Comparison of ENCODE assay signal across 11 mouse cellular contexts in the genomic region with DNA sequence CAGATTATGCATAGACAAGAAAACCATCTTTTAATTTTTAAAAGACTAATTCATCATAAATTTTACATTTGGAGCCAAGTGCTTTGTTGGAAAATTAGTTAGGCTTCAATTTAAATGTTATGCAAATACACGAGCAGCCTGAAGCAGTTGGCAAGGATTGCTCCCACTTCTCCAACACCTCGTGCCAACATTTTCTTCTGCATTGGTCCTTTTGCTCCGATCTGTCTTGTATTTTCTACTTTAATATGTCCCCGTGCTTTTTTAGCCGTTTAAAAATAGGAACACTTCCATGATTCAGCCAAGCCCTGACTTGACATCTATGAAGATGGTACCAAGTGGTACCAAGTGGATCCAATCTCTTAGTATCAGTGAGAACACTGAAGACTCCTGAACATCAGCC. TPM values are rescaled to one million over a fixed set of nuclear protein-coding genes. Genes with fewer than 3 reads are reported as not detected.
DNase-seq lines count a peak whose midpoint lies in the region; ATAC-seq and TF ChIP-seq lines count a peak whose summit lies in the region.
"Had no signal": no experiment of that assay in that cellular context is flagged by ENCODE, and none has a peak within 500 bp of the region (broad histone marks: within the 10 kb centered on the region; RNA-seq: fewer than 3 reads in every experiment).

No protein-coding gene starts in this region.

- ATAC-seq in hindbrain, embryonic 12.5 days (ENCODE audit: low FRiP score): peak; percentile 29; the same call in 1 of the 2 replicates
- ATAC-seq in hindbrain, embryonic 11.5 days (ENCODE audit: low FRiP score): no peak
- ATAC-seq in inflammation-experienced regulatory T-cells, adult 6 months: no peak
- no peak for ATAC-seq in intestine, postnatal 0 days

- H3K27me3 ChIP-seq in hindbrain, embryonic 12.5 days: no peaks in the 10 kb centered on the region
- H3K27me3 ChIP-seq in hindbrain, embryonic 11.5 days (ENCODE audit: control insufficient read depth, insufficient read depth, low read length): 0 out of 2 replicates have a peak, but pooled peaks cover 2% of the 10 kb centered on the region
- H3K27me3 ChIP-seq in intestine, postnatal 0 days (replicated peaks; ENCODE audit: control insufficient read depth, insufficient read depth, low read length): no peaks in the 10 kb centered on the region
- no peaks in the 10 kb centered on the region for H3K27me3 ChIP-seq in cerebellum, adult 2 months (ENCODE audit: control insufficient read depth, insufficient read depth, low read length)

- peaks cover 15% of the 10 kb centered on the region for H3K4me1 ChIP-seq in hindbrain, embryonic 12.5 days
- H3K4me1 ChIP-seq in hindbrain, embryonic 11.5 days (replicated peaks; ENCODE audit: control insufficient read depth, insufficient read depth, low read length): no peaks in the 10 kb centered on the region
- H3K4me1 ChIP-seq in intestine, postnatal 0 days (replicated peaks; ENCODE audit: control insufficient read depth, insufficient read depth, low read length): no peaks in the 10 kb centered on the region
- peaks cover 3% of the 10 kb centered on the region; the same call in 1 of the 2 replicates for H3K4me1 ChIP-seq in cerebellum, adult 2 months (ENCODE audit: control insufficient read depth, insufficient read depth, low read length)

- H3K36me3 ChIP-seq in hindbrain, embryonic 12.5 days: no peaks in the 10 kb centered on the region
- no peaks in the 10 kb centered on the region for H3K36me3 ChIP-seq in hindbrain, embryonic 11.5 days (ENCODE audit: control insufficient read depth, insufficient read depth, low read length)
- no peaks in the 10 kb centered on the region for H3K36me3 ChIP-seq in intestine, postnatal 0 days (ENCODE audit: control insufficient read depth, insufficient read depth)

- no peak overlapping the region for H3K4me3 ChIP-seq in hindbrain, embryonic 12.5 days
- H3K4me3 ChIP-seq in hindbrain, embryonic 11.5 days (ENCODE audit: low read depth, low read length): no peak overlapping the region
- no peak overlapping the region for H3K4me3 ChIP-seq in intestine, postnatal 0 days (ENCODE audit: low read depth, low read length)
- no peak overlapping the region for H3K4me3 ChIP-seq in cerebellum, adult 2 months (replicated peaks; ENCODE audit: insufficient read depth, low read depth, low read length)

- TF ChIP-seq CTCF in intestine, postnatal 0 days (IDR thresholded peaks at IDR 0.05; ENCODE audit: low read depth): no peak
- TF ChIP-seq CTCF in cerebellum, adult 2 months (IDR thresholded peaks at IDR 0.05; ENCODE audit: borderline replicate concordance, insufficient read depth, low read depth, low read length): no peak

- H3K4me2 ChIP-seq in hindbrain, embryonic 12.5 days (replicated peaks): no peak overlapping the region
- no peak overlapping the region for H3K4me2 ChIP-seq in hindbrain, embryonic 11.5 days (replicated peaks; ENCODE audit: low read depth, low read length)
- H3K4me2 ChIP-seq in intestine, postnatal 0 days (replicated peaks; ENCODE audit: low read depth): no peak overlapping the region

- no peak for TF ChIP-seq POLR2A in cerebellum, adult 2 months (IDR thresholded peaks at IDR 0.05; ENCODE audit: borderline replicate concordance, insufficient read depth, low read length)

- DNase-seq in hindbrain, embryonic 11.5 days (ENCODE audit: low spot score): no peak
- peak; percentile 32 to 38 for DNase-seq in right cerebral cortex, postnatal 36 days (ENCODE audit: low spot score in 2 of 2)
- DNase-seq in right cerebral cortex, postnatal 14 days: no peak
- DNase-seq in left cerebral cortex, adult 18-20 months (ENCODE audit: low spot score in 2 of 2): peak; percentile 17 to 49
- no peak for DNase-seq in cerebellum, adult 2 months
- DNase-seq: heart, postnatal 10 days; kidney, adult 8-10 months; lung, adult 2 months had no signal

- no peak overlapping the region for H3K27ac ChIP-seq in hindbrain, embryonic 12.5 days
- no peak overlapping the region for H3K27ac ChIP-seq in hindbrain, embryonic 11.5 days (ENCODE audit: low read depth, low read length)
- H3K27ac ChIP-seq in intestine, postnatal 0 days (ENCODE audit: low read depth, low read length): no peak overlapping the region
- no peak overlapping the region for H3K27ac ChIP-seq in cerebellum, adult 2 months (ENCODE audit: insufficient read depth, low read length)

- WGBS in hindbrain, embryonic 12.5 days: 78% methylated on average over 5 of the region's 5 CpGs
- 89% methylated on average over 5 of the region's 5 CpGs for WGBS in hindbrain, embryonic 11.5 days
- WGBS in intestine, postnatal 0 days: 89% methylated on average over 5 of the region's 5 CpGs
- 23% methylated on average over 5 of the region's 5 CpGs for WGBS in cerebellum, adult 2 months

- H3K9ac ChIP-seq in hindbrain, embryonic 12.5 days: no peak overlapping the region
- no peak overlapping the region for H3K9ac ChIP-seq in hindbrain, embryonic 11.5 days (ENCODE audit: low read depth, low read length)
- no peak overlapping the region for H3K9ac ChIP-seq in intestine, postnatal 0 days (ENCODE audit: low read depth, low read length)

- no peaks in the 10 kb centered on the region for H3K9me3 ChIP-seq in hindbrain, embryonic 12.5 days (replicated peaks)
- no peaks in the 10 kb centered on the region for H3K9me3 ChIP-seq in hindbrain, embryonic 11.5 days (ENCODE audit: control insufficient read depth, low read length)
- no peaks in the 10 kb centered on the region for H3K9me3 ChIP-seq in intestine, postnatal 0 days (ENCODE audit: control insufficient read depth)

RNA-seq across cellular contexts. Expression of a gene that starts 50.8 kb away (rescaled TPM):
- 81.7 and 89.5 TPM in 2 replicates for polyA plus RNA-seq in hindbrain, embryonic 12.5 days (2016; fragmentation: Nextera tagmentation; extraction: Ambion mirVana)
- 54.9 and 66.1 TPM in 2 replicates for polyA plus RNA-seq in hindbrain, embryonic 11.5 days (2014; fragmentation: Nextera tagmentation; extraction: Ambion mirVana)
- 100 to 1,000 TPM; 284 to 324 TPM for total RNA-seq in left cerebral cortex, adult 18-20 months (2021)
- polyA plus RNA-seq in inflammation-experienced regulatory T-cells, adult 6 months (2017; shearing (Covaris generic)): under 1 TPM in 2 of 3 experiments, not detected in 1; 0.17 to 0.63 TPM
- polyA plus RNA-seq in intestine, postnatal 0 days (2015; fragmentation: Nextera tagmentation; extraction: Ambion mirVana): 16.0 and 16.2 TPM in 2 replicates
- 32.9 and 33.0 TPM in 2 replicates for polyA plus RNA-seq in cerebellum, adult 2 months (2012; rRNA removed)

Comparison
In these comparisons a context has a peak if more than half of its experiments do, and no peak if none do; other contexts are left out.
1. DNase-seq: peak in right cerebral cortex, postnatal 36 days (2 of 2) and left cerebral cortex, adult 18-20 months (2 of 2); none in hindbrain, embryonic 11.5 days (single experiment), right cerebral cortex, postnatal 14 days (single experiment) and cerebellum, adult 2 months (0 of 2).
2. RNA of a gene that starts 50.8 kb away (polyA plus RNA-seq): 81.7 to 89.5 TPM in hindbrain, embryonic 12.5 days, 54.9 to 66.1 TPM in hindbrain, embryonic 11.5 days, 32.9 to 33.0 TPM in cerebellum, adult 2 months and 16.0 to 16.2 TPM in intestine, postnatal 0 days; 0.17 to 0.63 TPM in inflammation-experienced regulatory T-cells, adult 6 months; every median in the first group is over 10 times any median in the second.